Mouse (Mus musculus): ENCODE results near the gene Gm45785. TPM values are rescaled to one million over a fixed set of nuclear protein-coding genes. Genes with fewer than 3 reads are reported as not detected.
A peak's percentile ranks its signal among the peaks of the same experiment; 100 is the strongest.

The Gm45785 gene
- polyA plus RNA-seq, 1 experiment, result not detected

- peak overlapping the region; percentile 66 for H3K27ac ChIP-seq (ENCODE audit: insufficient read depth, low read length)
- TF ChIP-seq CTCF (IDR thresholded peaks at IDR 0.05; ENCODE audit: low read depth, low read length) (no peak), POLR2A (IDR thresholded peaks at IDR 0.05; ENCODE audit: insufficient read depth, low read length) (no peak), EP300 (IDR thresholded peaks at IDR 0.05; ENCODE audit: insufficient read depth, low read depth, low read length) (peak; percentile 67; the same call in 1 of the 2 replicates)
- H3K36me3 ChIP-seq (ENCODE audit: control insufficient read depth, insufficient read depth, low read length, poor library complexity, severe bottlenecking), result no peaks in the 10 kb centered on the region
- H3K4me1 ChIP-seq (ENCODE audit: control insufficient read depth, insufficient read depth, low read length), result peaks cover 9% of the 10 kb centered on the region
- H3K9ac ChIP-seq (ENCODE audit: low read depth, poor library complexity, severe bottlenecking), result peak overlapping the region; percentile 12; the same call in 1 of the 2 replicates
- H3K27me3 ChIP-seq (ENCODE audit: control insufficient read depth, insufficient read depth, low read length, poor library complexity, severe bottlenecking), result no peaks in the 10 kb centered on the region
- no peaks in the 10 kb centered on the region for H3K9me3 ChIP-seq (replicated peaks; ENCODE audit: control insufficient read depth, insufficient read depth, low read length, poor library complexity, severe bottlenecking)
- H3K4me3 ChIP-seq (ENCODE audit: low read depth, low read length), result peak overlapping the region; percentile 8
Measured at GRCm38 (mm10) chr7:140840750-140841735, 15.1 kb downstream of the Gm45785 start.

- Histone ChIP-seq H3K36me3 (ENCODE audit: control insufficient read depth, insufficient read depth, low read length, poor library complexity, severe bottlenecking) (no peaks in the 10 kb centered on the region), H3K4me1 (ENCODE audit: control insufficient read depth, insufficient read depth, low read length) (peaks cover 2% of the 10 kb centered on the region), H3K9ac (ENCODE audit: low read depth, poor library complexity, severe bottlenecking) (no peak overlapping the region), H3K9me3 (replicated peaks; ENCODE audit: control insufficient read depth, insufficient read depth, low read length, poor library complexity, severe bottlenecking) (no peaks in the 10 kb centered on the region), H3K27me3 (ENCODE audit: control insufficient read depth, insufficient read depth, low read length, poor library complexity, severe bottlenecking) (no peaks in the 10 kb centered on the region), H3K4me3 (ENCODE audit: low read depth, low read length) (no peak overlapping the region), H3K27ac (ENCODE audit: insufficient read depth, low read length) (no peak overlapping the region)
- TF ChIP-seq EP300 (IDR thresholded peaks at IDR 0.05; ENCODE audit: insufficient read depth, low read depth, low read length) (no peak), CTCF (IDR thresholded peaks at IDR 0.05; ENCODE audit: low read depth, low read length) (no peak), POLR2A (IDR thresholded peaks at IDR 0.05; ENCODE audit: insufficient read depth, low read length) (no peak)
Measured at GRCm38 (mm10) chr7:140839556-140839955, 16.6 kb downstream of the Gm45785 start.

DNA sequence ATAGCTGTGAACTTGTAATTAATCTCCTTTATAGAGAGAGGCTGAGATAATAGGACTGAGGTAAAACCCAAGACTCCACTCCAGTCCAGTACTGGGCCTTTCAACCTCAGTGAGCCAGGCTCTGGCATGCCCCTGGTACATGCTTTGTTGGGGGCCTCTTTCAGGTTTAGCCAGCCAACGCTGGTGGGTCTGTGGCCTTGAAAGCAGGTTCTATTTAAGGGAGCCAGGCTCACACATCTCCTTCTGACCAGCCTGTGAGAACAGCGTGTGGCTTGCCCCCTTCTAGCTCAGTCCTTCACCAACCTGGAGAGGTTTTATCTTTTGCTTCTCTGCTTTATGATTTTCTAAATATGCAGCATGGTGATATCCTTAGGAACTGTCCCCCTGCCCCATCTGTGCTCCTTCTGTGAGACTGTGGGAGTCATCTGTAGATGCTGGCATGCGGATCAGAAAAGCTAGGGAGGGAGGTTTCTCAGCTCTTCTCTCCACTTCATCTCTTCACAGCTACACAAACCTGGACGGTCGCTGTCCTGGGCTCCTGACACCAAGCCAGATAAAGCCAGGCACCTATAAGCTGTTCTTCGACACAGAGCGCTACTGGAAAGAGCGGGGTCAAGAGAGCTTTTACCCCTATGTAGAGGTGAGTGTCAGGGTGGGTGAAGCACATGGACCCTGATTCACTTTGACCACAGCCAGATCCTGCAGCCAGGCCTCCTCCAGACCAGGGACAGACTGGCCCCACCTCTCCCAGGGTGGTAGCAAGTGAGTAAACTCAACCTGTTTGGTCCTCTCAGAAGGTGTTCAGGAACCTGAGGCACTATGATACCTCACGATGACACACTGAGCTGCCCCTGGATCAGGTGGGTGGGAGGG lies 19.7 kb downstream of the Gm45785 start:
- TF ChIP-seq CTCF (IDR thresholded peaks at IDR 0.05; ENCODE audit: low read depth, low read length), result no peak
- no peak for TF ChIP-seq EP300 (IDR thresholded peaks at IDR 0.05; ENCODE audit: insufficient read depth, low read depth, low read length)
- no peak for TF ChIP-seq POLR2A (IDR thresholded peaks at IDR 0.05; ENCODE audit: insufficient read depth, low read length)
- Histone ChIP-seq H3K27ac (ENCODE audit: insufficient read depth, low read length) (no peak overlapping the region), H3K4me1 (ENCODE audit: control insufficient read depth, insufficient read depth, low read length) (peaks cover 2% of the 10 kb centered on the region), H3K9ac (ENCODE audit: low read depth, poor library complexity, severe bottlenecking) (no peak overlapping the region), H3K4me3 (ENCODE audit: low read depth, low read length) (no peak overlapping the region), H3K9me3 (replicated peaks; ENCODE audit: control insufficient read depth, insufficient read depth, low read length, poor library complexity, severe bottlenecking) (no peaks in the 10 kb centered on the region), H3K36me3 (ENCODE audit: control insufficient read depth, insufficient read depth, low read length, poor library complexity, severe bottlenecking) (no peaks in the 10 kb centered on the region), H3K27me3 (ENCODE audit: control insufficient read depth, insufficient read depth, low read length, poor library complexity, severe bottlenecking) (no peaks in the 10 kb centered on the region)

- H3K27me3 ChIP-seq (ENCODE audit: control insufficient read depth, insufficient read depth, low read length, poor library complexity, severe bottlenecking), result no peaks in the 10 kb centered on the region
- peak overlapping the region; percentile 54 for H3K4me3 ChIP-seq (ENCODE audit: low read depth, low read length)
- H3K36me3 ChIP-seq (ENCODE audit: control insufficient read depth, insufficient read depth, low read length, poor library complexity, severe bottlenecking), result no peaks in the 10 kb centered on the region
- H3K4me1 ChIP-seq (ENCODE audit: control insufficient read depth, insufficient read depth, low read length), result peaks cover 2% of the 10 kb centered on the region
- no peaks in the 10 kb centered on the region for H3K9me3 ChIP-seq (replicated peaks; ENCODE audit: control insufficient read depth, insufficient read depth, low read length, poor library complexity, severe bottlenecking)
- H3K27ac ChIP-seq (ENCODE audit: insufficient read depth, low read length), result no peak overlapping the region
- no peak for TF ChIP-seq POLR2A (IDR thresholded peaks at IDR 0.05; ENCODE audit: insufficient read depth, low read length)
- TF ChIP-seq EP300 (IDR thresholded peaks at IDR 0.05; ENCODE audit: insufficient read depth, low read depth, low read length), result no peak
- no peak for TF ChIP-seq CTCF (IDR thresholded peaks at IDR 0.05; ENCODE audit: low read depth, low read length)
- peak overlapping the region; percentile 37 for H3K9ac ChIP-seq (ENCODE audit: low read depth, poor library complexity, severe bottlenecking)
Measured at GRCm38 (mm10) chr7:140835758-140836087, 20.4 kb downstream of the Gm45785 start.

DNA sequence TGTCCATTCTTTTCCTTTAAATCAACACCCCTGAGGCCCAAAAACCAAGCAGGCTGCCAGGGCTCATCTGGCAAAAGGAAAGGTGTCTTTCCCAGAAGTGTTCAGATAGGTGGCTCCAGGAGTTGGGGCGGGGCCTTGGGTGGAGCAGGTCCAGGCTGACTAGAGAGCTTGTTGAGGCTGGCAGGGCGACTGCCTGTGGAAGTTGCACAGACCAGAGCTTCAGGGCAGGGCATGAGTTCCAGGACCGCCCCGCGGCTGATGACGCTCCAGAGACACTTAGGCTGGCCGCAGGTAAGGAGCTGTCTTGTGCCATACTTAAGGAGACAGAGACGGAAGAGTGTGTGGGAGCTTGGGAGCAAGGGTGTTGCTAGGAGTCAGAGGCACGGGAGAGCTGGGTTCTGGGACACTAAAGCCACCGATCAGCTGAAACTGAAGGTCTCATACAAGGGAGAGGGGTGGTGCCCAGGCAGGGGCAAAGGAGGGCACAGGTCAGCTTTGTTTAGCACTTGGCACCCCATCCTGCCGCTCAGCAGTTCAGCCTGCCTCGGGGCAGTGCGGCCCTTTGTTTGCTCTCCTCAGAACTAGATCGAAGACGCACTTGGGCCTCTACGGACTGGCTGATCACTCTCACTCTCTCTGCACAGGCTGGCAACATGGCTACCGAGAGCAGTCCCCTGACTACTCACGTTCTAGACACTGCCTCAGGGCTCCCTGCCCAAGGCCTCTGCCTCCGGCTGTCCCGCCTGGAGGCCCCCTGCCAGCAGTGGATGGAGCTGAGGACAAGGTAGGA lies 21.0 kb downstream of the Gm45785 start, which contains the start of gene Urah:
TSS of gene Urah (plus strand) at position 51 of the 790 bp plus-strand sequence.
- H3K27me3 ChIP-seq (ENCODE audit: control insufficient read depth, insufficient read depth, low read length, poor library complexity, severe bottlenecking), result no peaks in the 10 kb centered on the region
- peak within 1 kb of the TSS; percentile 37 for H3K9ac ChIP-seq (ENCODE audit: low read depth, poor library complexity, severe bottlenecking)
- H3K4me1 ChIP-seq (ENCODE audit: control insufficient read depth, insufficient read depth, low read length), result peaks cover 2% of the 10 kb centered on the region
- H3K36me3 ChIP-seq (ENCODE audit: control insufficient read depth, insufficient read depth, low read length, poor library complexity, severe bottlenecking), result no peaks in the 10 kb centered on the region
- H3K4me3 ChIP-seq (ENCODE audit: low read depth, low read length), result peak within 1 kb of the TSS; percentile 54
- no peaks in the 10 kb centered on the region for H3K9me3 ChIP-seq (replicated peaks; ENCODE audit: control insufficient read depth, insufficient read depth, low read length, poor library complexity, severe bottlenecking)
- no peak for TF ChIP-seq CTCF (IDR thresholded peaks at IDR 0.05; ENCODE audit: low read depth, low read length)
- TF ChIP-seq POLR2A (IDR thresholded peaks at IDR 0.05; ENCODE audit: insufficient read depth, low read length), result no peak
- TF ChIP-seq EP300 (IDR thresholded peaks at IDR 0.05; ENCODE audit: insufficient read depth, low read depth, low read length), result no peak
- H3K27ac ChIP-seq (ENCODE audit: insufficient read depth, low read length), result peak within 1 kb of the TSS; percentile 24; the same call in 1 of the 2 replicates
